Mouse (Mus musculus) embryonic fibroblast, embryonic 13.5 days (primary cell): ENCODE measurements around the gene Atg101.
"Not testable (repeated sequence)": the region's sequence is repeated elsewhere in the genome, so short reads cannot be mapped to it uniquely, and the experiment has no call there.

ENCODE experiments used
- CTCF ChIP-seq: IDR thresholded peaks from 2 replicates; pipeline ENCODE4 v1.5.1; 2011; ENCODE audit warnings: mild to moderate bottlenecking, control low read depth, low read length, moderate library complexity, borderline replicate concordance; ENCODE audit not compliant: insufficient read depth
- POLR2A ChIP-seq: IDR thresholded peaks from 2 replicates; pipeline ENCODE4 v1.6.1; 2011; ENCODE audit warnings: low read depth, mild to moderate bottlenecking, control low read depth, low read length, moderate library complexity

DNA sequence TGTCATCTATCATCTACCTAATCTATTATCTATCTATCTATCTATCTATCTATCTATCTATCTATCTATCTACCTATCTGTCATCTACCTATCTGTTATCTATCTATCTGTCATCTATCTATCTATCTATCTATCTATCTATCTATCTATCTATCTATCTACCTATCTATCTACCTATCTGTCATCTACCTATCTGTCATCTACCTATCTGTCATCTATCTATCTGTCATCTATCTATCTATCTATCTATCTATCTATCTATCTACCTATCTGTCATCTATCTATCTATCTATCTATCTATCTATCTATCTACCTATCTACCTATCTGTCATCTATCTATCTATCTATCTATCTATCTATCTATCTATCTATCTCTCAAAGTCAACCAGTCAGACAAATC, 40.3 kb downstream of the Atg101 start:
- not testable (repeated sequence) for TF ChIP-seq CTCF, POLR2A
